Mouse (Mus musculus): ENCODE measurements around the gene Sec1. TPM values are rescaled to one million over a fixed set of nuclear protein-coding genes. Genes with fewer than 3 reads are reported as not detected.
"Not testable (repeated sequence)": the region's sequence is repeated elsewhere in the genome, so short reads cannot be mapped to it uniquely, and the experiment has no call there.

Sec1 gene
- total and polyA plus RNA-seq, 2 experiments from 2014 or later = 0.33 to 1.3 TPM

- Histone ChIP-seq H3K27me3 (ENCODE audit: control insufficient read depth, insufficient read depth, low read length) (no peaks in the 10 kb centered on the region), H3K9ac (replicated peaks; ENCODE audit: low read depth, low read length) (no peak overlapping the region), H3K4me2 (ENCODE audit: low read depth, low read length) (no peak overlapping the region), H3K4me1 (ENCODE audit: control insufficient read depth, insufficient read depth) (peaks cover 3% of the 10 kb centered on the region; the same call in 1 of the 2 replicates), H3K4me3 (ENCODE audit: low read depth, low read length) (no peak overlapping the region), H3K36me3 (replicated peaks; ENCODE audit: control insufficient read depth, insufficient read depth, low read length) (no peaks in the 10 kb centered on the region), H3K9me3 (replicated peaks; ENCODE audit: control insufficient read depth, low read length) (no peaks in the 10 kb centered on the region), H3K27ac (ENCODE audit: low read depth) (no peak overlapping the region)
- peak; percentile 8; the same call in 1 of the 2 replicates for TF ChIP-seq CTCF (IDR thresholded peaks at IDR 0.05; ENCODE audit: low read depth)
- no peak for TF ChIP-seq EP300 (IDR thresholded peaks at IDR 0.05; ENCODE audit: low read depth)
- no peak for ATAC-seq (ENCODE audit: insufficient read depth, low read depth)
- DNase-seq (ENCODE audit: low spot score) = no peak
- 94% methylated on average over 9 of the region's 9 CpGs for WGBS
These were observed 25.3 kb downstream of the Sec1 start for GRCm38 (mm10) chr7:45668921-45669320.

DNA sequence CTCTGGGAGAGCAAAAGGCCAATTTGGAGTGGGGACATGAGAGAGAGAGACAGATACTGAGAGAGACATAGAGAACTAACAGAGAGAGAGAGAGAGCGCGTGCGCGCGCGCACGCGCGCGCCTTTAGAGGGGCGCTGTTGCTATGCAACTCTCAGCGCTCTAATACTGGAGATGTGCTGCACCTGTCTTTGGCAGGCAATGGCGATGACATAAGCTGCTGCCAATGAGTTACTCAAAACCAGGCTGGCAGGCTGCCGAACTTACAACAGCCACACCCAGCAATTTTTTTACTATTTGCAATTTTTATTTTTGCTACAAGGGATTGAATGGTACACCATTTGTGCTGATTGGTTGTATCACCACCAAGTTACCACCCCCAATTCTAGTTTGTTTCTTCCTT, 26.4 kb downstream of the Sec1 start:
- Histone ChIP-seq H3K27ac (ENCODE audit: low read depth) (no peak overlapping the region), H3K36me3 (replicated peaks; ENCODE audit: control insufficient read depth, insufficient read depth, low read length) (no peaks in the 10 kb centered on the region), H3K9ac (replicated peaks; ENCODE audit: low read depth, low read length) (no peak overlapping the region), H3K9me3 (replicated peaks; ENCODE audit: control insufficient read depth, low read length) (no peaks in the 10 kb centered on the region), H3K4me1 (ENCODE audit: control insufficient read depth, insufficient read depth) (peaks cover 3% of the 10 kb centered on the region; the same call in 1 of the 2 replicates), H3K4me2 (ENCODE audit: low read depth, low read length) (no peak overlapping the region), H3K4me3 (ENCODE audit: low read depth, low read length) (no peak overlapping the region), H3K27me3 (ENCODE audit: control insufficient read depth, insufficient read depth, low read length) (no peaks in the 10 kb centered on the region)
- TF ChIP-seq CTCF (IDR thresholded peaks at IDR 0.05; ENCODE audit: low read depth) = no peak
- no peak for TF ChIP-seq EP300 (IDR thresholded peaks at IDR 0.05; ENCODE audit: low read depth)
- 71% methylated on average over 14 of the region's 14 CpGs for WGBS
- DNase-seq (ENCODE audit: low spot score) (no peak), ATAC-seq (ENCODE audit: insufficient read depth, low read depth) (no peak)

GRCm38 (mm10) chr7:45666161-45666560, 28.0 kb downstream of the Sec1 start, which contains the start of gene Fut2:
Gene Fut2 (minus strand): TSS chr7:45666394.
- no peak for ATAC-seq (ENCODE audit: insufficient read depth, low read depth)
- H3K4me3 ChIP-seq (ENCODE audit: low read depth, low read length) = no peak within 1 kb of the TSS
- no peak within 1 kb of the TSS for H3K4me2 ChIP-seq (ENCODE audit: low read depth, low read length)
- no peak for TF ChIP-seq EP300 (IDR thresholded peaks at IDR 0.05; ENCODE audit: low read depth)
- no peak for TF ChIP-seq CTCF (IDR thresholded peaks at IDR 0.05; ENCODE audit: low read depth)
- no peaks in the 10 kb centered on the region for H3K27me3 ChIP-seq (ENCODE audit: control insufficient read depth, insufficient read depth, low read length)
- WGBS = 83% methylated on average over 7 of the region's 7 CpGs
- DNase-seq (ENCODE audit: low spot score) = no peak
- H3K36me3 ChIP-seq (replicated peaks; ENCODE audit: control insufficient read depth, insufficient read depth, low read length) = no peaks in the 10 kb centered on the region
- H3K9me3 ChIP-seq (replicated peaks; ENCODE audit: control insufficient read depth, low read length) = no peaks in the 10 kb centered on the region
- H3K9ac ChIP-seq (replicated peaks; ENCODE audit: low read depth, low read length) = no peak within 1 kb of the TSS
- H3K27ac ChIP-seq (ENCODE audit: low read depth) = no peak within 1 kb of the TSS
- peaks cover 3% of the 10 kb centered on the region; the same call in 1 of the 2 replicates for H3K4me1 ChIP-seq (ENCODE audit: control insufficient read depth, insufficient read depth)

DNA sequence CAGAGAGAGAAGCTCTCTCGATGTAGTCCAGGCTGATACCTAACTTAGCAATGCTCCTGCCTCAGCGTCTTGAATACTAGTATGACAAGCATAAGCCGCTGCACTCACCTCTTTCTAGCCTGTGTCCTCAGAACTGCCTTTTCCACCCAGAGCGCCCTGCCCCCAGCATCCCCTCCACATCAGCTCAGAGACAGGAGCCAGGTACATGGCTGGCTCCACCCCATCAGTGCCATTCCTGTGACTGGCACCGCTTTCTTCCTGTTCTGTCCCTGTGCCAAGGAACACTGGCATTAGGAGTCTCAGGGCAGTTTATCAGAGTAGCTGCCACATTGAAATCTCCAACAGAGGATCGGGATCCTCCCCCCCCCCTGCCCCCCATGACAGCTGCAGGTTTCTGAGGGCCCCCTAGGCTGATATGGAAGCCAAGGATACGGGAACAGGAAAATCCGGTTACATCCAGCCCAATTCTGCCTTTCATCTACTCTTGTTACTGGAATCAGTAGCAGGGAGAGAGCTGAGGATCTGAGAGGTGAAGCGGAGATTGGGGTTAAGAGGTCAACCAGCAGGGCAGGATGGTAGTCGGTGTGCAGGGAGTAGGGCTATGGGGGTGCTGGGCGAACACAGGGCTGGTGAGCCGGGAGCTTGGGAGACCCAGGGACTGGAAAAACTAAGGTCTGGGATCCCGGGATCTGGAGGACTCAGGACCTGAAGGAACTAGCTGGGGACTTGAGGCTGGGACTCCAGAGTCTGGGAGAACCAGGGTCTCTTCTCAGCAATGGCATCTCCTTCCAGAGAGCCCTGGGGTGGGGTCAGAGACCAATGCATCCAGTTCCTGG, 28.7 kb downstream of the Sec1 start:
- no peak overlapping the region for H3K4me2 ChIP-seq (ENCODE audit: low read depth, low read length)
- H3K4me1 ChIP-seq (ENCODE audit: control insufficient read depth, insufficient read depth) = peaks cover 3% of the 10 kb centered on the region; the same call in 1 of the 2 replicates
- no peak overlapping the region for H3K9ac ChIP-seq (replicated peaks; ENCODE audit: low read depth, low read length)
- H3K36me3 ChIP-seq (replicated peaks; ENCODE audit: control insufficient read depth, insufficient read depth, low read length) = no peaks in the 10 kb centered on the region
- no peaks in the 10 kb centered on the region for H3K9me3 ChIP-seq (replicated peaks; ENCODE audit: control insufficient read depth, low read length)
- ATAC-seq (ENCODE audit: insufficient read depth, low read depth) (no peak), DNase-seq (ENCODE audit: low spot score) (no peak)
- TF ChIP-seq CTCF (IDR thresholded peaks at IDR 0.05; ENCODE audit: low read depth) (no peak), EP300 (IDR thresholded peaks at IDR 0.05; ENCODE audit: low read depth) (no peak)
- WGBS = 52% methylated on average over 13 of the region's 13 CpGs
- H3K27me3 ChIP-seq (ENCODE audit: control insufficient read depth, insufficient read depth, low read length) = no peaks in the 10 kb centered on the region
- no peak overlapping the region for H3K27ac ChIP-seq (ENCODE audit: low read depth)
- H3K4me3 ChIP-seq (ENCODE audit: low read depth, low read length) = no peak overlapping the region

- not testable (repeated sequence) for H3K4me1 ChIP-seq (ENCODE audit: control insufficient read depth, insufficient read depth); H3K27ac ChIP-seq (ENCODE audit: low read depth); H3K4me3 ChIP-seq (ENCODE audit: low read depth, low read length); DNase-seq (ENCODE audit: low spot score); H3K4me2 ChIP-seq (ENCODE audit: low read depth, low read length); H3K36me3 ChIP-seq (replicated peaks; ENCODE audit: control insufficient read depth, insufficient read depth, low read length); H3K27me3 ChIP-seq (ENCODE audit: control insufficient read depth, insufficient read depth, low read length); H3K9ac ChIP-seq (replicated peaks; ENCODE audit: low read depth, low read length); H3K9me3 ChIP-seq (replicated peaks; ENCODE audit: control insufficient read depth, low read length); ATAC-seq (ENCODE audit: insufficient read depth, low read depth)
- 87% methylated on average over 6 of the region's 6 CpGs for WGBS
These were observed 32.5 kb downstream of the Sec1 start for GRCm38 (mm10) chr7:45661702-45662101.
